ENCODE assay signal across 7 mouse cellular contexts in the genomic region with DNA sequence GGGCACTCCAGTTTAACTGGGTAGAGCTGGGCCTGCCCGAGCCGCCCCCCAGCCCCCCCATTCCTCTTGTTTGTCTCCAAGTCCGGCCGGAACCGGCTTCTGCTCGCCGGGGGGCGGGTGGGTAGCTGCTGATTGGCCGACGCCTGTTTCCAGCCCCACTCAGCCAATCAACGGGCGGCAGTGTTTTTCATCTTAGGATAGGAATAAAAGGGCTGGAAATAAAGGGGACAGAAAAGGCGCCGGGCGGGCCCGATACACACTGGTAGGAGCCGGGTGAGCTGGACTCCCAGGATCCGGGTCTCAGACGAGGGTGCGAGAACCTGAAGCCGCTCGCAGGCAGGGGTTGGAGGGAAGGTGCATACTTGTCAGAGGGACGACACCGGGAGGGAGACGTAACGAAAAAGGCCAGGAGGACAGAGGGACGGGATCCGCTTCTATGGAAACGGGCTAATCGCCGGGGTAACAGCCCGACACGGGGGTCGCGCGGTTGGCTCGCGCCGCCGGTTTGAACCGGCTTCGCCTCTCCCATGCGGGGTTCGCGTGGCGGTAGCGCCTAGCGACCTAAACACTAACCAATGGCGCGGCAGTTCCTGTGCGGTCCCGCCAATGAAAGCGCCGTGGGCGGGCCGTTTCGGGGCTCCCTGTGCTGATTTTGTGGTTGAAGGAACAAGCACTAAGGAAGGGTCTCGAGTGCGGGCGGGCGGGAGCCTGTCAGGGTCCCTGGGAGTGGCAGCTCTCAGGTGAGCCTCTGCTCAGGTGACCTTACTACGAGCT. TPM values are rescaled to one million over a fixed set of nuclear protein-coding genes. Genes with fewer than 3 reads are reported as not detected.
DNase-seq lines count a peak whose midpoint lies in the region; ATAC-seq lines count a peak whose summit lies in the region.

Slc43a2 (plus strand) TSS at position 226 of the 774 bp plus-strand sequence.

- no peaks in the 10 kb centered on the region for H3K9me3 ChIP-seq in intestine, embryonic 15.5 days
- no peaks in the 10 kb centered on the region for H3K9me3 ChIP-seq in midbrain, embryonic 10.5 days (replicated peaks)

- H3K9ac ChIP-seq in intestine, embryonic 15.5 days, result peak within 1 kb of the TSS; percentile 71

- H3K4me3 ChIP-seq in intestine, embryonic 15.5 days (replicated peaks), result peak within 1 kb of the TSS; percentile 65
- H3K4me3 ChIP-seq in midbrain, embryonic 10.5 days, result peak within 1 kb of the TSS; percentile 87

- H3K27me3 ChIP-seq in intestine, embryonic 15.5 days (replicated peaks), result no peaks in the 10 kb centered on the region
- H3K27me3 ChIP-seq in midbrain, embryonic 10.5 days (ENCODE audit: low read depth, poor library complexity, severe bottlenecking), result peaks cover 12% of the 10 kb centered on the region

- under 1% methylated on average over 62 of the region's 62 CpGs for WGBS in intestine, embryonic 15.5 days
- under 1% methylated on average over 62 of the region's 62 CpGs for WGBS in midbrain, embryonic 10.5 days

- H3K4me1 ChIP-seq in intestine, embryonic 15.5 days (replicated peaks), result peaks cover 11% of the 10 kb centered on the region
- peaks cover 37% of the 10 kb centered on the region for H3K4me1 ChIP-seq in midbrain, embryonic 10.5 days

- peak within 1 kb of the TSS; percentile 99 for H3K4me2 ChIP-seq in intestine, embryonic 15.5 days (replicated peaks)

- peak within 1 kb of the TSS; percentile 77 for H3K27ac ChIP-seq in intestine, embryonic 15.5 days
- H3K27ac ChIP-seq in midbrain, embryonic 10.5 days (replicated peaks), result peak within 1 kb of the TSS; percentile 94

- ATAC-seq in intestine, embryonic 15.5 days, result peak; percentile 91

- intact Hi-C loops in gastrocnemius, postnatal 36 days (cut with DNase I), result no loop called here
- intact Hi-C loops in left cerebral cortex, postnatal 25 days (cut with DNase I), result no loop called here

- DNase-seq in adrenal gland, adult 18-20 months (ENCODE audit: low spot score in 2 of 2), result peak; percentile 83 to 84
- DNase-seq in embryo, embryonic 11 days, result peak; percentile 99
- DNase-seq in gastrocnemius, postnatal 36 days, result peak; percentile 88 to 89
- DNase-seq in left cerebral cortex, postnatal 25 days (ENCODE audit: low spot score in 2 of 2), result peak; percentile 97 to 99
- peak; percentile 95 for DNase-seq in midbrain, embryonic 10.5 days (ENCODE audit: low spot score)
- DNase-seq in right cerebral cortex, postnatal 4 days, result peak; percentile 94

- no peaks in the 10 kb centered on the region for H3K36me3 ChIP-seq in intestine, embryonic 15.5 days
- no peaks in the 10 kb centered on the region for H3K36me3 ChIP-seq in midbrain, embryonic 10.5 days

RNA-seq across cellular contexts. Expression of gene Slc43a2, which starts in this region (rescaled TPM):
- total RNA-seq in adrenal gland, adult 18-20 months (2021), result 10 to 100 TPM; 22.8 to 29.1 TPM
- total RNA-seq in gastrocnemius, postnatal 36 days (2021), result 10 to 100 TPM; 17.6 to 26.9 TPM
- 11.7 and 12.9 TPM in 2 replicates for polyA plus RNA-seq in intestine, embryonic 15.5 days (2015; fragmentation: Nextera tagmentation; extraction: Ambion mirVana)
- total RNA-seq in left cerebral cortex, postnatal 25 days (2021), result 10 to 100 TPM; 50.3 to 59.4 TPM
- 6.5 and 8.2 TPM in 2 replicates for polyA plus RNA-seq in midbrain, embryonic 10.5 days (2016; fragmentation: Nextera tagmentation; extraction: Ambion mirVana)

Comparison
In these comparisons a context has a peak if more than half of its experiments do, and no peak if none do; other contexts are left out.
1. Peak in every context shown above with its lines: DNase-seq, ATAC-seq, H3K4me3 ChIP-seq and H3K27ac ChIP-seq.